7 mouse cellular contexts compared by ENCODE assay signal in genomic region chr7:4464194-4464824, GRCm38 (mm10).
DNase-seq lines count a peak whose midpoint lies in the region.

No protein-coding gene starts in this region.

- peak; percentile 45 for DNase-seq in T-cell, adult 2 months (ENCODE audit: low spot score)
- DNase-seq in forelimb bud, embryonic 11.5 days (ENCODE audit: low read depth, low spot score) = peak; percentile 10
- DNase-seq in kidney, postnatal 36 days = peak; percentile 70 to 77
- peak; percentile 39 for DNase-seq in ovary, adult 18-20 months (ENCODE audit: low spot score)
- no peak for DNase-seq in c-Kit-positive CD71-positive TER-119-positive erythroid progenitor cells, embryonic 14.5 days (ENCODE audit: low spot score)
- no peak for DNase-seq in retina, embryonic 14.5 days (ENCODE audit: low spot score)
- DNase-seq in right cerebral cortex, postnatal 25 days = no peak

Comparison
In these comparisons a context has a peak if more than half of its experiments do, and no peak if none do; other contexts are left out.
1. DNase-seq: peak in T-cell, adult 2 months (single experiment), forelimb bud, embryonic 11.5 days (single experiment), kidney, postnatal 36 days (2 of 2) and ovary, adult 18-20 months (single experiment); none in c-Kit-positive CD71-positive TER-119-positive erythroid progenitor cells, embryonic 14.5 days (single experiment), retina, embryonic 14.5 days (single experiment) and right cerebral cortex, postnatal 25 days (single experiment).